Mouse (Mus musculus): ENCODE results near the gene Axdnd1. TPM values are rescaled to one million over a fixed set of nuclear protein-coding genes. Genes with fewer than 3 reads are reported as not detected.

The Axdnd1 gene
- total and polyA plus RNA-seq, 2 experiments from 2014 or later = not detected

- 53% methylated on average over 8 of the region's 8 CpGs for WGBS
- no peak overlapping the region for H3K9ac ChIP-seq (replicated peaks; ENCODE audit: low read depth, low read length)
- no peak for DNase-seq (ENCODE audit: low spot score)
- no peaks in the 10 kb centered on the region for H3K9me3 ChIP-seq (replicated peaks; ENCODE audit: control insufficient read depth, low read length)
- no peaks in the 10 kb centered on the region; the same call in 1 of the 2 replicates for H3K36me3 ChIP-seq (replicated peaks; ENCODE audit: control insufficient read depth, insufficient read depth, low read length)
- no peak for TF ChIP-seq CTCF (IDR thresholded peaks at IDR 0.05; ENCODE audit: low read depth)
- no peak for TF ChIP-seq EP300 (IDR thresholded peaks at IDR 0.05; ENCODE audit: low read depth)
- no peak overlapping the region for H3K4me2 ChIP-seq (ENCODE audit: low read depth, low read length)
- ATAC-seq (ENCODE audit: insufficient read depth, low read depth) = no peak
- no peaks in the 10 kb centered on the region for H3K4me1 ChIP-seq (ENCODE audit: control insufficient read depth, insufficient read depth)
- no peak overlapping the region for H3K4me3 ChIP-seq (ENCODE audit: low read depth, low read length)
- H3K27me3 ChIP-seq (ENCODE audit: control insufficient read depth, insufficient read depth, low read length) = no peaks in the 10 kb centered on the region
- no peak overlapping the region for H3K27ac ChIP-seq (ENCODE audit: low read depth)
These were observed 37.6 kb upstream of the Axdnd1 start for GRCm38 (mm10) chr1:156458391-156459060.

DNA sequence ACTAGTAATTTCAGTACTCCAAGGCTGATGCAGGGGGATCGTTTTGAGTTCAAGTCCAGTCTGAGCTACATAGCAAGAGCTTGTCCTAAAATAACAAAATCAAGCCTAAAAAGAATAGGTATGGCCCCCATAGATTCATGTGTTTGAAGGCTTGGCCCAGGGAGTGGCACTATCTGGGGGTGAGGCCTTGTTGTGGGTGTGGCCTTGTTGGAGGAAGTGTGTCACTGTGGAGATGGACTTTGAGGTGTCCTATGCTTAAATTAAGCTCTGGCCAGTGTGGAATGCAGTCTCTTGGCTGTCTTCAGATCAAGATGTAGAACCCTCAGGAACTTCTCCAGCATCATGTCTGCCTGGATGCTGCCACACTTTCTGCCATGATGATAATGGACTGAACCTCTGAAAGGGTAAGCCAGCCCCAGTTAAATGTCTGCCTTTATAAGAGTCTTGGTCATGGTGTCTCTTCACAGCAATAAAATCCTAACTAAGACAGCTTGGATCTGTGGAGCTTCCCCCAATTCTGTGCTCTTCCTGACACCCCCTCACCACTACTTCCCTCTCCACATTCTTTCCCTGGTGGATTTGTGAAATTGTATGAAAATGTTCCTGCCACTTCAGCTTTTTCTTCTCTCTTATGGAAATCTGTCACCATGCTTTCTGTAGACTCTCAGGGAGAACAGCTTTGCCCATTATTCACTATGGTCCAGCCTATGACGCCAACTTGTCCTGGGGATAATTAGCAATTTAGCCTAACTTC is 34.2 kb upstream of the Axdnd1 start:
- Histone ChIP-seq H3K27ac (ENCODE audit: low read depth) (no peak overlapping the region), H3K9ac (replicated peaks; ENCODE audit: low read depth, low read length) (no peak overlapping the region), H3K4me1 (ENCODE audit: control insufficient read depth, insufficient read depth) (no peaks in the 10 kb centered on the region), H3K36me3 (replicated peaks; ENCODE audit: control insufficient read depth, insufficient read depth, low read length) (no peaks in the 10 kb centered on the region; the same call in 1 of the 2 replicates), H3K4me3 (ENCODE audit: low read depth, low read length) (no peak overlapping the region), H3K4me2 (ENCODE audit: low read depth, low read length) (no peak overlapping the region), H3K9me3 (replicated peaks; ENCODE audit: control insufficient read depth, low read length) (no peaks in the 10 kb centered on the region), H3K27me3 (ENCODE audit: control insufficient read depth, insufficient read depth, low read length) (no peaks in the 10 kb centered on the region)
- 97% methylated on average over 2 of the region's 2 CpGs for WGBS
- DNase-seq (ENCODE audit: low spot score) (no peak), ATAC-seq (ENCODE audit: insufficient read depth, low read depth) (no peak)
- TF ChIP-seq CTCF (IDR thresholded peaks at IDR 0.05; ENCODE audit: low read depth) = no peak
- TF ChIP-seq EP300 (IDR thresholded peaks at IDR 0.05; ENCODE audit: low read depth) = no peak

DNA sequence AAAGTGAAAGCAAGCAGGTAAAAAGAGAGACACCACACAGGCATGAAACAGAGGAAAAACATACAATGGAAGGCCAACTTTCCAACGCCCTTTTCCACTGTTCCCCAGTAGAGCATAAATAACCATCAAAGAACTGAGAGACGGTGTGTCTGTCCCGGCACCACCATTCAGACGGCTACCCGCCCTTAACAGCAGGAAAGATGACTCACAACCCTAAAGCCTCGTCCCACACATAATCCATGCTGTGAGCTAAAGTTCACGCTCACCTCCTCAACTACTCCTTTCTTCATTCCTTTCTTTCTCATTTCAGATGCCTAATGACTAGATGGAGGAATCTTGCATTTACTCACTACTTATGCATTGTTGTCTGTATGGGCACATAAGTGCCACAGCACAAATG is 33.4 kb upstream of the Axdnd1 start:
- Histone ChIP-seq H3K36me3 (replicated peaks; ENCODE audit: control insufficient read depth, insufficient read depth, low read length) (no peaks in the 10 kb centered on the region; the same call in 1 of the 2 replicates), H3K27me3 (ENCODE audit: control insufficient read depth, insufficient read depth, low read length) (no peaks in the 10 kb centered on the region), H3K9me3 (replicated peaks; ENCODE audit: control insufficient read depth, low read length) (no peaks in the 10 kb centered on the region), H3K4me1 (ENCODE audit: control insufficient read depth, insufficient read depth) (no peaks in the 10 kb centered on the region), H3K9ac (replicated peaks; ENCODE audit: low read depth, low read length) (no peak overlapping the region), H3K4me2 (ENCODE audit: low read depth, low read length) (no peak overlapping the region), H3K4me3 (ENCODE audit: low read depth, low read length) (no peak overlapping the region), H3K27ac (ENCODE audit: low read depth) (peak overlapping the region; percentile 20; the same call in 1 of the 2 replicates)
- DNase-seq (ENCODE audit: low spot score) (no peak), ATAC-seq (ENCODE audit: insufficient read depth, low read depth) (0 out of 2 replicates have a peak, but pooled peaks have one; percentile 30)
- TF ChIP-seq EP300 (IDR thresholded peaks at IDR 0.05; ENCODE audit: low read depth) = no peak
- WGBS = 56% methylated on average over 7 of the region's 7 CpGs

- H3K36me3 ChIP-seq (replicated peaks; ENCODE audit: control insufficient read depth, insufficient read depth, low read length) = no peaks in the 10 kb centered on the region; the same call in 1 of the 2 replicates
- WGBS = 74% methylated on average over 10 of the region's 10 CpGs
- DNase-seq (ENCODE audit: low spot score) (no peak), ATAC-seq (ENCODE audit: insufficient read depth, low read depth) (0 out of 2 replicates have a peak, but pooled peaks have one; percentile 33)
- no peak overlapping the region for H3K9ac ChIP-seq (replicated peaks; ENCODE audit: low read depth, low read length)
- no peak overlapping the region for H3K4me2 ChIP-seq (ENCODE audit: low read depth, low read length)
- H3K27me3 ChIP-seq (ENCODE audit: control insufficient read depth, insufficient read depth, low read length) = no peaks in the 10 kb centered on the region
- no peak overlapping the region for H3K27ac ChIP-seq (ENCODE audit: low read depth)
- TF ChIP-seq CTCF (IDR thresholded peaks at IDR 0.05; ENCODE audit: low read depth) (no peak), EP300 (IDR thresholded peaks at IDR 0.05; ENCODE audit: low read depth) (no peak)
- H3K9me3 ChIP-seq (replicated peaks; ENCODE audit: control insufficient read depth, low read length) = no peaks in the 10 kb centered on the region
- no peaks in the 10 kb centered on the region for H3K4me1 ChIP-seq (ENCODE audit: control insufficient read depth, insufficient read depth)
- no peak overlapping the region for H3K4me3 ChIP-seq (ENCODE audit: low read depth, low read length)
These were observed 32.9 kb upstream of the Axdnd1 start for GRCm38 (mm10) chr1:156453876-156454275.

GRCm38 (mm10) chr1:156450478-156450877 is 29.5 kb upstream of the Axdnd1 start:
- H3K9ac ChIP-seq (replicated peaks; ENCODE audit: low read depth, low read length) = no peak overlapping the region
- no peaks in the 10 kb centered on the region for H3K36me3 ChIP-seq (replicated peaks; ENCODE audit: control insufficient read depth, insufficient read depth, low read length)
- no peak for DNase-seq (ENCODE audit: low spot score)
- no peak overlapping the region for H3K27ac ChIP-seq (ENCODE audit: low read depth)
- no peaks in the 10 kb centered on the region for H3K4me1 ChIP-seq (ENCODE audit: control insufficient read depth, insufficient read depth)
- no peaks in the 10 kb centered on the region for H3K9me3 ChIP-seq (replicated peaks; ENCODE audit: control insufficient read depth, low read length)
- 42% methylated on average over 4 of the region's 4 CpGs for WGBS
- TF ChIP-seq CTCF (IDR thresholded peaks at IDR 0.05; ENCODE audit: low read depth) = no peak
- no peak for TF ChIP-seq EP300 (IDR thresholded peaks at IDR 0.05; ENCODE audit: low read depth)
- ATAC-seq (ENCODE audit: insufficient read depth, low read depth) = no peak
- H3K4me3 ChIP-seq (ENCODE audit: low read depth, low read length) = no peak overlapping the region
- H3K27me3 ChIP-seq (ENCODE audit: control insufficient read depth, insufficient read depth, low read length) = no peaks in the 10 kb centered on the region
- no peak overlapping the region for H3K4me2 ChIP-seq (ENCODE audit: low read depth, low read length)

All from heart, postnatal 0 days (tissue).